Mouse (Mus musculus) ovary, postnatal 14 days (tissue): Measurements from ENCODE around the gene 1700061G19Rik.
"Not testable (repeated sequence)": the region's sequence is repeated elsewhere in the genome, so short reads cannot be mapped to it uniquely, and the experiment has no call there.

Experiments
- DNase-seq: peaks from one replicate; pipeline ENCODE4 v3.0.0; 2022; ENCODE audit warnings: low spot score

The 1700061G19Rik gene

GRCm38 (mm10) chr17:56871767-56872166 lies 3.5 kb upstream of the 1700061G19Rik start:
- DNase-seq = no peak

GRCm38 (mm10) chr17:56872512-56872911 lies 2.8 kb upstream of the 1700061G19Rik start:
- no peak for DNase-seq

- no peak for DNase-seq
Measured at GRCm38 (mm10) chr17:56874237-56874636, 1.0 kb upstream of the 1700061G19Rik start, which contains the start of gene Acsbg2. TSS of gene Acsbg2 (minus strand) at chr17:56874447.

DNA sequence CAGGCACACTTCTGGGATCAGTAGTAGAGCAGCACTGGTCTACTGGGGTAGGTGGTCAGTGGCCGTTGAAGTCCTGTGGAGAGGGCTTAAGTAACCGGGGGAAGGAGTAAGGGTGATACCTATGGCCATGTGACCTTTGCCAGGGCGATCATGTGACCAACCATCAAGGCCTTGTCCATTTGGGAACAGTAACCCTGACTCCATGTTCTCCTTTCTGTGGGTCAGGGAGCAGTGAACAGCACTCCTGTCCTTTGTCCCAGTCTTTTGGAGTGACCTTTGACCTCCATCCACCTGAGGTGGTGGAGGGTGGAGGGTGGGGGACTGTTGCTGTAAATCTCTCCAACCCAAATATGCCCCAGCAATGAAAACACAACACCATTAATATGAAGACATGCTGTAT lies 1.2 kb downstream of the 1700061G19Rik start:
- DNase-seq = no peak

- no peak for DNase-seq
Measured at GRCm38 (mm10) chr17:56876981-56877380, 1.7 kb downstream of the 1700061G19Rik start.

DNA sequence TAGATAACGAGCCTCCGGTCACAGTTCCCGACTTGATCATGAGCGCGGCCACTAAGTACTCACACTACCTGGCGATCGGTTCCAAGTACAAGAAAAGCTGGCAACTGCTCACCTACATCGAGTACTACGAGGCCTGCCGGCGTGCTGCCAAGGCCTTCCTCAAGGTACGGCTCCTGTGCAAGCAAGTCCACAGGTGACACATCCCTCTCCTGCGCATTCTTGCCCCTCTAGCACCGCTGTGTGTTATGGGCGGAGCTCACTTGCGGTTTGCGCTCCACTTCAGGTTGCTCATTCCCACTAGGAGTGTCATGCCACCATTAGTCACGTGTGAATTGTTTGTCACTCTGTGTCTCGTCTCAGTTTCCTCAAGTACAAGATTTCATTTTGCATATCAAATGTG lies 2.1 kb downstream of the 1700061G19Rik start:
- DNase-seq = no peak

DNA sequence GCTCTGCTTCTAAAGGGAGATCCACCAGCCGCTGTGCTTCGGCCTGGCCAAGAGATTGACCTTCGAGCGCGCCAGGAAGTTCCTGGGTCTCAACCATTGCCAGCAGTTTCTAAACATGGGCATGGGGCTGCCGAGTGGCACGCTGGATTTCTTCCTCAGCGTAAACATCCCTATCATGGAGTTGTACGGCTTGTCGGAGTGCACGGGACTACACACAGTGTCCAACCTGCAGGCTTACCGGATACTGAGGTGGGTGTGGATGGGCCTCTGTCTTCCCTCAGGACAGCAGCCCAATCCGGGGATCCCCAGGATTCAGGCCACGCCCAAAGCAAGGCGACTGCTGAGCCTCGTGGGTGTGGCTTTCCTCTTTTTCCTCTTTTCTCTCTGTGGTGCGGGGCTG lies 8.3 kb downstream of the 1700061G19Rik start:
- DNase-seq = no peak

GRCm38 (mm10) chr17:56884331-56884730 lies 9.1 kb downstream of the 1700061G19Rik start:
- no peak for DNase-seq

DNA sequence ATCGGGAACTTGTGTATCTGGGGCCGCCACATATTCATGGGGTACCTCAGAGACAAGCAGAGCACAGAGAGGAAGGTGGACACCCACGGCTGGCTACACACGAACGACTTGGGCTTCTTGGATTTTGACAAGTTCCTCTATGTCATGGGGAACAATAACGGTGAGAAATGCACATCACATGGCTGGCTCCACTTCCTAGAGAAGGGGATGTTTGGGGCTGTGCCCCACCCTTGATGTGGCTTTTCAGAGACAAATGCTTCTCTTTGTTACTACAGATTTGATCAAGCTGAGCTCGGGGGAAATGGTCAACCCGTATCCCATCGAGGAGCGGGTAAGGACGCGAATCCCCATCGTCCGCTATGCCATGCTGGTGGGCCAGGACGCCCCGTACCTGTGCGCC lies 9.5 kb downstream of the 1700061G19Rik start:
- DNase-seq = no peak

GRCm38 (mm10) chr17:56888050-56888449 lies 12.8 kb downstream of the 1700061G19Rik start:
- DNase-seq = no peak

- DNase-seq = no peak
Measured at GRCm38 (mm10) chr17:56890018-56890417, 14.7 kb downstream of the 1700061G19Rik start.

DNA sequence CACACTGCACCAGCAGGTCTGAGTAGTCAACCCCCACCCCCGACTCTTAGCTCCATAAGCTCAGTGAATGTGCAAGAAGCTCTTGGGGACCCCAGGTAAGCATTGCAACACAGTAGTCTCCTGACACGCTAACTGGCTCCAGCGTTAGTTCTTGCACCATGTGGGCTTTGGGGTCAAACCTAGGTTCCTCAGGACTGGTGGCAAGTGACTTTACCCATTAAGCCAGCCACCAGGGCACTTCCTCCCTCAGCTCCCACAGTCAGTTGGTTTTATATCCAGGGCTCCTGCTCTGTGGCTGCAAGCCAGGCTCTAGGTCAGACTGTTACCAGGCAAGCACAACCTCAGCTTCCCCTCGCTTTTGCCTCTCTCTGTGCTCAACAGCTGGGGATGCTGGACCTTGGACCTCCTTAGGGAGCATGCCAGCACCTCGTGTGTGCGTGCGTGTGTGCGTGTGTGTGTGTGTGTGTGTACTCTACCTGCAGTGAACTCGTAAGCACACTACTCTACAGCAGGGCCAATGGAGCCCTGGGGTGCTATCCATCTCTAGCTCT lies 20.2 kb downstream of the 1700061G19Rik start:
- DNase-seq = no peak

DNA sequence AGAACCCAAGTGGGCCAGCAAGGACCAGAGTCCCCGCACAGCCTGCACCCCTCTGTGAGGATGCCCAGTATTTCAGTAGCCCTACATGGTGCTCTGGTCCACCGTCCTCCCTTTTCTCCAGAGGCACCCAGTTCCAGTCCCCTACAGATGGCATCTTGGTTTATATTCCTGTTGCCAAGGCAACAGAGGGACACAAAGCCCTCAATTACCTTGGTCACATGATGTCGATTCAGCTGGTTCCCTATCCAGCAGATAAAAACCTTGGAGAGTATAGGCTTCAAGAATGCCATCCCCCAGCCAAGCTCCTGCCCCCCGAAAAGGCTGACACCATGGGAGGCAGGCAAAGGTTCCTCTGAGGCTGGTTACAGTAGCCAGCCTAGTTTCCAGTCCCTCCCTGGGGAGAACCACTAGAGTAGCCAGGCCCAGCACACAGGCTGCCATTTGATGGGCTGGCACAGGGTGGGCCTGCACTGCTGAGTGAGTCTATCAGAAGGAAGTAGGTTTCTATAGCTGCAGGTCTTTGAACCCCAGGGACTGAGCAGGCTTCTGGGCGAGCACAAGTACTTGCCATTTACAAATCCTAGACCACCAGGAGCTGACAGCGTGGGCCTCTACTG lies 21.3 kb downstream of the 1700061G19Rik start:
- DNase-seq = no peak

DNA sequence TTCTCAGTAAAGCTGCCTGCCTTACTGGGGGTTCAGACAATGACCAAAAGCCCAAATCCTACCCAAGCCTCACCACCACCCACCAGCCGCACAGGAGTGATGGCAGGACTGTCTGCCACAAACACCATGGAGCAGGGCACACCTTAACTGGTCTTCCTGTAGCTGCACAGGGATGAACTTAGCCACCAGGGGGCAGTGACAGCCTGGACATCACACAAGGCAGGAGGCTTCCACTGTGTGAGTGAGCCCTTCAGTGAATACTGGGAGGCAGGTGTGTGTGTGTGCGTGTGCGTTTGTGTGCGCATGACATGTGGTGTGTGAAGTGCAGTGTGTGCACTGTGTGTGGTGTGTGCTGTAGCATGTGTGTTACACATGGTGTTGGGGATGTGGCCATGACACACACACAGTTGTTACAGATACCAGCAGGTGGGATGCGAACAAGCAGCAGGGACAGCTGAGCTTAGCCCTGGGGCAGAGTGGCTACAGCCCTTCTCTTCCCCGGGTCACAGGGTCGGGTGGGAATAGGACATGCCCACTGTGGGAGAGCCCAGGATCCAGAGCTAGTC lies 22.4 kb downstream of the 1700061G19Rik start:
- DNase-seq = peak; percentile 73

DNA sequence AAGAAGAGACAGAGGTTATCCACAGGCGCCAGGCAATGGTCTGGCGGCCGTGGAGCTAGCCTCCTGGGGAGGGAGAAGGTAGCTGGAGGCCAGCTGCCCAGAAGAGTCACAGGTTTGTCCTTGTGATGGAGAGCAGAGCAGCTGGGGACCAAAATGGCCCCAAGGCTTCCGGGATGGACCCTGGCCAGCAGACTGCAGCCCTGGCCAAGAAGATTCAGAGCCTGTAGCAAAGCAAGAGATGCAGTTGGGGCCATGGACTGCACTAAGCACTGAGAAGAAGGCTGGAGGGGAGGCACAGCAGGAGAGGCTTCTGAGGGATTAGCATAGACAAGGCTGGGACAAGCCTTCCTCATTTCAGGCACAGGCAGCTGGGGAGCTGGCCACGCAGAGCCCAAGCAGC lies 27.4 kb downstream of the 1700061G19Rik start:
- DNase-seq = no peak

DNA sequence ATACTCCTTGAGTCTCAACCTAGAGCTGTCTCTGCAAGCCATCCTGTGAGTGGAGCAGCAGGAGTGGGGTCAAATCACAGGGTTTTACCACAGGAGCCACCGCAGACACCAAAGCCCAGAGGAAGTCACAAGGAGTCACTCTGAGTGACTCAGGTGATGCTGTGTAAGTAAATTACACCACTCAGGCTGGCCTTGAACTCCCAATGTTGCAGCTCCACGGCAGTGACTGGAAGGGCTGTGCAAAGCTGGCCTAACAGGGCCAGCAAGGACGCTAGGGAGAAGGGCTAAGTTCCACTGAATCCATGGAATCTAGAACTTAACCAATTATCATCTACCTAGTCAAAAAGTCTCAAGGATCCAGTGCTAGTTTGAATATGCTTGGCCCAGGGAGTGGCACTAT lies 30.9 kb downstream of the 1700061G19Rik start:
- no peak for DNase-seq

GRCm38 (mm10) chr17:56907096-56907495 lies 31.8 kb downstream of the 1700061G19Rik start:
- DNase-seq = peak; percentile 60

DNA sequence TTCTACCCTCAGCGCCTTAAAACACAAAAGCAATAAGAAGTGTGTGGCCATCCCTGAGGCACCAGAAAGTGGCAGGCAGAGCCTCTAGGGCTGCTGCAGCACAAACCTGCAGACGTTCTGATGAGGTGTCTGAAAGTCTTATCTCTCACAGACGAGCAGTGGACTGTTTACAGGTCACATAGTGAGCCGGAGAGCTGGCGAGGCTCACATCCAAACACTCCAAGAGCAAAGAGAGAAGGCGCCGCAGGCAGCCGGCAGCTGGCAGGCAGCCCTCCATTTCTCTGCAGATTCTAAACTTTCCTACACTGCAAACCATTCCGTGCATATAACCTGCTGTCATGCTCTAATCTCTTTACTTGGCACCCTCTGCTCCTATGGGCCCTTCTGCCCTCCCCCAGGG lies 32.6 kb downstream of the 1700061G19Rik start:
- DNase-seq = no peak

DNA sequence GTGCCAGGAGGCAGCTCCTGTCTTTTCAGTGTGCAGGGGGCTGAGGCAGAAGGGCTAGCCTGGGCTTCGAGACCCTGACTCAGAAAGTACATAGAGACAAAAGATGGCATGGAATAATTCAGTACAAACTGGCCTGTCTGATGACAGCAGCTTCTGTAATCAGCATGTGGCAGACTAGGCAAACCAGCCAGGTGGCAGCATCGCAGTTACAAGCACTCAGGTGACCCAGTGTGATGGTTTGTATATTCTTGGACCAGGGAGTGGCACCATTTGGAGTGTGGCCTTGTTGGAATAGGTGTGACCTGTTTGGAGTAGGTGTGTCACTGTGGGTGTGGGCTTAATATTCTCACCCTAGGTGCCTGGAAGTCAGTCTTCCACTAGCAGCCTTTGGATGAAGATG lies 34.5 kb downstream of the 1700061G19Rik start:
- DNase-seq = not testable (repeated sequence)

GRCm38 (mm10) chr17:56913023-56913422 lies 37.7 kb downstream of the 1700061G19Rik start:
- no peak for DNase-seq

GRCm38 (mm10) chr17:56913444-56913843 lies 38.2 kb downstream of the 1700061G19Rik start:
- DNase-seq = no peak

- no peak for DNase-seq
Measured at GRCm38 (mm10) chr17:56917166-56917565, 41.9 kb downstream of the 1700061G19Rik start.

GRCm38 (mm10) chr17:56919725-56920124 lies 44.4 kb downstream of the 1700061G19Rik start:
- DNase-seq = no peak

GRCm38 (mm10) chr17:56925998-56926397 lies 50.7 kb downstream of the 1700061G19Rik start:
- DNase-seq = no peak
